Mouse (Mus musculus) c-Kit-positive CD71-negative TER-119-negative erythroid progenitor cells, embryonic 14.5 days (primary cell): ENCODE measurements at regions not wholly inside any gene's neighbourhood (a gene's known extent, or its start where the extent isn't known, plus 50 kb on each side); places are given as distances from the start of the nearest gene placed in this dataset.
"Not testable (repeated sequence)": the region's sequence is repeated elsewhere in the genome, so short reads cannot be mapped to it uniquely, and the experiment has no call there.

ENCODE experiments used
- DNase-seq: peaks from one replicate; pipeline ENCODE4 v3.0.0-alpha.2; 2013; ENCODE audit warnings: low read depth

- no peak for DNase-seq
Observed at GRCm38 (mm10) chr1:64463715-64464290, 68.6 kb upstream of the Creb1 start.

DNA sequence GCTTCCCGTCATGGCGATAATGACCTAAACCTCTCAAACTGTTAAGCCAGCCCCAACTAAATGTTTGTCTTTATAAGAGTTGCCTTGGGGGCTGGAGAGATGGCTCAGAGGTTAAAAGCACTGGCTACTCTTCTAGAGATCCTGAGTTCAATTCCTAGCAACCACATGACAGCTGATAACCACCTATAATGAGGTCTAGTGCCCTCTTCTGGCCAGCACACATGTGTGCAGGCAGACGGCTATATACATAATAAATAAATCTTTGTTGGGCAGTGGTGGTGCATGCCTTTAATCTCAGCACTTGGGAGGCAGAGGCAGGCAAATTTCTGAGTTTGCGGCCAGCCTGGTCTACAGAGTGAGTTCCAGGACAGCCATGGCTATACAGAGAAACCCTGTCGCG is 70.8 kb upstream of the Creb1 start:
- DNase-seq = not testable (repeated sequence)

DNA sequence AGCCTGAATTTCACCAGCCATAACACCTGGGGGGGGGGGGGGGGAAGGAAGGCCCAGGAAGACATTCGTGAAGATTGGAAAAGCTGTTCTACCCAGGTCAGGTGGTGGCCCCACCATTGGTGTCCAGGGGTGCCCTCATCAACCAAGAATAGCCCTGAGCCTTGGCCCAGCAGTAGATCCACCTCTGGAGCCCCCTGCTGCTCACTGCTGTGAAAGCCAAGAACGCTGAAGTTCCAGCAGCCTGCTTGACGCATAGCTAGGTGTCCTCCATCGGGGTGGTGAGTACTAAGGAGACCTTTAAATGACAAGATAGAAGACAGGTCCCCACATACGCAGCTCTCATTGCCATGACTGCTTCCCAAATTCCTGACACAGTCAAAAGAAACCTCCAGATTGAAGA is 74.6 kb upstream of the Creb1 start:
- no peak for DNase-seq

DNA sequence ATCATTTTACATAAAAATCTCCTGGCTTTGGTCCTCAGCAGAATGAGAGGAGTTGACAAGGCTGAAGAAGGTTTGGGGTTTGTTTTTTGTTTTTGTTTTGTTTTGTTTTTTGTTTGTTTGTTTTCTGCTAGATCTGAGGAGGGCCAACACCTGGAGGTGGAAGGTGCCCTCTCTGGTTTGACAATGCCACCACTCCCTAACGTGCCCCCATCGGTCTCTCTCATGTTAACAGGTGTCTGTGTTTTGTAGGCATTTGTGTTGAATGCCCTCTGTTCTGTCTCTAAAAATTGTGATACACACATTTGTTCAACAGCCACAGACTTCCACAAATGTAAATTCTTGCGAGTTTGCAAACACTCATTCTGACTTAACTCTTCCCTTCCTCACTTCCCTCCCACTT is 83.3 kb upstream of the Creb1 start:
- DNase-seq = no peak

DNA sequence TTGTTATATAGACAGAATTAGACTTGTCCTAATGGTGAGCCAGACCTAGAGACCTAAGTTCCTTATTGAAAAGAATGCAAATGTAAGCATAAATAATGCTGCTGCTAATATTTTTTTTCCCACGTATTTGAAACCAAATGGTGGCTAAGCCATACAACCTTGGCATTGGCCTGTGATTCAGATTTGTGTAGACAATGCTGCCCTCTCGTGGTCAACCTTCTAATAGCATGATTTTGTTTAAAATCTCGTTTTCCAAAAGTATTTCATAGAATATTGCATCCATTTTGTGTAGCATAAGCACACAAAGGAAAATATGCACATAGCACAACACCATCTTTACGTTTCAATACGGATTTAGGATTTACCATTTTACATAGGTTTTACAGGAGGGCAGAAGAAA is 84.4 kb upstream of the Creb1 start:
- peak; percentile 58 for DNase-seq

DNA sequence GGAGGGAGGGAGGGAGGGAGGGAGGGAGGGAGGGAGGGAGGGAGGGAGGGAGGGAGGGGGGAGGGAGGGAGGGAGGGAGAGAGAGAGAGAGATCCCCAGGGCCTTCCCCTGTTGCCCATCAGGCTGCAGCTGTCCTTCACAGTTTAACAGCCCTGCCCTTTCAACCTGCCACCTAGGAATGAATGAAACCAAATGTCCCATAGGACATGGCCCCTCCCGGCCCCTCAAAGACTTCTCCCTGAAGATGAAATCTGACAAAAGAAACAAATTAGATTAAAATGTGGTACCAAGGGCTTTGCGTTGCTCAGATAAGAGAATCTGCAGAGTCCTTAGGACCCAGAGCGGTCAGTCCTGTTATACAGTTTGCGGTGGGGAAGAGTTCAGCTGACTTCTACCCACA is 86.0 kb upstream of the Creb1 start:
- no peak for DNase-seq

DNA sequence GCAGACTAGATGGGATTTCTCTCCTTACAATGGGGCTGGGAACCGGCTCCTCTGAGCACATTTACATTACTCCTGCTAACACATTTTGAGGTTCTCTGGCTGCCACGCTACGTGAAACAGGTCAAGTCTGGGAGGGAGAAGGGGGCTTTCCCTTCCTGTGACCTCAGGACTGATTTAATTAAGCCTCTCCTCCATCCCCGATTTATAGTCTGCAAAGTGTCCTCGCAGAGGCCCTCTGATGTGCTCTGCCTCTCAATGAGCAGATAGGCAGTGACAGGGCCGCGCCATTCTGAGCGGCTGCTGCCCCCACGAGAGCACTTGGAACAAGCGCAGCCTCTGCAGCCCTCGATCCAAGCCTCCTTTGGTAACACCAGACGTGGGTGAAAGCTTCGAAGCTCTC is 86.5 kb upstream of the Creb1 start:
- DNase-seq = peak; percentile 33

- no peak for DNase-seq
Observed at GRCm38 (mm10) chr1:64443436-64443835, 89.0 kb upstream of the Creb1 start.

- no peak for DNase-seq
Observed at GRCm38 (mm10) chr1:64442179-64442874, 90.1 kb upstream of the Creb1 start.

GRCm38 (mm10) chr1:64423256-64423655 is 109.2 kb upstream of the Creb1 start:
- DNase-seq = no peak

DNA sequence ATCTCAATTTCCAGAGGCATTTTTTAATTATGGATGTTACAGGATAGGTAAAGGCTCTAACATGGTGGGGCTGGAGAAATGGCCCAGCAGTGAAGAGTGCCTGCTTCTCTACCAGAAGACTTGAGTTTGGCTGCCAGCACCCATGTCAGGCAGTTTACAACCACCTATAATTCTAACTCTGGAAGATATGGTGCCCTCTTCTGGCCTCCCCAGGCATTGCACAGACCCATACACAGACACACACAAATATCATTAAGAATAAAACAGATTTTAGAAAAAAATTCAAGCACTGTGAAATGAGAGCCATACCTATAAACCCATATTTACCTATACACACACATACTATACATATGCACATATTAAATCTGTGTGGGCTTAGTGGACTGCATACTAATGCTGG is 113.9 kb upstream of the Creb1 start:
- DNase-seq = no peak

- no peak for DNase-seq
Observed at GRCm38 (mm10) chr1:64415906-64416305, 116.5 kb upstream of the Creb1 start.

DNA sequence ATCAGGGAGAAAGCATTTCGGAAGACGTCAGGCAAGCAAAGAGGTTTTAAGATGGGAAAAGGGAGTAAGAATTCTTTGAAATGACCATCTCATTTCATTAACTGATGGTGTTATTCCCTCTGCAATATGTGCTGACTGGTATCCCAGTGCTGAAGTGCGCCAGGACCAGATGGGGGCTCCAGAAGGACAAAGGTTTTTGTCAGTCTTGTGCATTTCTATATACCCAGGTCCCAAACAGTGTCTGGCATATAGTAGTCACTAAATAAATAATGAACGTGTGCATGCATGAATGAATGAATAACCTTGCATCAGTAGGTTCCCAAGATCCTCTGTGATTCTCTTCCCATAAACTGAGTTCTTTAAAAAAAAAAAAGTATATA is 119.3 kb upstream of the Creb1 start:
- DNase-seq = no peak

GRCm38 (mm10) chr1:64412481-64413180 is 119.8 kb upstream of the Creb1 start:
- DNase-seq = no peak

GRCm38 (mm10) chr1:64411851-64412480 is 120.5 kb upstream of the Creb1 start:
- no peak for DNase-seq

GRCm38 (mm10) chr1:64408807-64409582 is 123.5 kb upstream of the Creb1 start:
- DNase-seq = no peak

- no peak for DNase-seq
Observed at GRCm38 (mm10) chr1:64391525-64391924, 140.9 kb upstream of the Creb1 start.

GRCm38 (mm10) chr1:64381264-64381663 is 151.2 kb upstream of the Creb1 start:
- no peak for DNase-seq

- DNase-seq = not testable (repeated sequence)
Observed at GRCm38 (mm10) chr1:64376426-64376825, 156.0 kb upstream of the Creb1 start.

- DNase-seq = no peak
Observed at GRCm38 (mm10) chr1:64374286-64375071, 158.0 kb upstream of the Creb1 start.

DNA sequence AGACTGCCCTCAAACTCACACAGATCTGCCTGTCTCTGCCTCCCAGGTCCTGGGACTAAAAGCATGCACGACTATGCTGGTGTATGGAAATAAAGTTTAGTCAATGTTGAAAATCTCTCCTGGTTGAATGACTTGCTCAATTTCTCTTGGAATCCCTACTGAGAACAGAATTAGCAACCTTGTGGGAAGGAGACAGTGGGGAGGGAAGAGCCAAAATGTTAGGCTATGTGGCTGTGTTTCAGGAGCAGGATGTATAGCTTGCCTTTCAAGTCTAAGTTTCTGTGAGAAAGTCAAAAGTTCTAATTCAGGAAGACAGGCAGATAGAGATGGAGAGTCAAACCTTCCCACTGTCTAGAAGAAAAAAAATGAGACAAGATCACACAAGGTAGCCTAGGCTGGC is 168.3 kb upstream of the Creb1 start:
- DNase-seq = no peak
